Mouse (Mus musculus): ENCODE measurements around the gene C2. TPM values are rescaled to one million over a fixed set of nuclear protein-coding genes. Genes with fewer than 3 reads are reported as not detected.
"Not testable (repeated sequence)": the region's sequence is repeated elsewhere in the genome, so short reads cannot be mapped to it uniquely, and the experiment has no call there.

Gene C2
- polyA plus RNA-seq, 1 experiment from 2014 or later, result 4.0 TPM

DNA sequence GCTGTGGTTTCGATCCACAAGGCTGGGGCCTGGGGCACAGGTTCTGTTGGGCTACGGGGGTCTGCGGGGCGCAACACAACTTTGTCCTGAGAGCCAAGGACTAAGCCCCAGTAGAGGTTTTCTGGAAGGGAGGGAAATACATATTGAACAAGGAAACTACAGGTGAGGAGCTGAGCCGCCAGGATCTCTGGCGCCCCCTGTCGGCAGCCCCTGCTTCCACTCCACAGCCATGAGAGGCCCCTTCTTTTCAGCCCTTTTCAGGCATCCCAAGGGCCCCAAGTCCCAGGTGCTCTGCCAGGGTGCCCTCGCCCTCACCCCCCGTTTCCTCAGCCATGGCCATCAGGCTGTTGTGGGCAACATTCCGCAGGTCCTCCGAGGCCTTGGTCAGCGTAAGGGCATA, 84.3 kb downstream of the C2 start:
- not testable (repeated sequence) for ATAC-seq (ENCODE audit: low read depth); DNase-seq (ENCODE audit: low spot score)
- WGBS, result 67% methylated on average over 12 of the region's 12 CpGs

More for the DNA sequence above, 84.3 kb downstream of the C2 start:
- not testable (repeated sequence) for H3K4me1 ChIP-seq (ENCODE audit: control insufficient read depth, insufficient read depth, low read length); H3K9ac ChIP-seq (ENCODE audit: low read depth, low read length); H3K27me3 ChIP-seq (replicated peaks; ENCODE audit: control insufficient read depth, insufficient read depth, low read length); H3K27ac ChIP-seq (replicated peaks; ENCODE audit: low read depth, low read length); H3K4me2 ChIP-seq (ENCODE audit: low read depth, low read length); H3K9me3 ChIP-seq (ENCODE audit: control insufficient read depth, low read length); H3K36me3 ChIP-seq (ENCODE audit: control insufficient read depth, insufficient read depth, low read length); H3K4me3 ChIP-seq (ENCODE audit: low read depth, low read length)

Small RNA genes within 50 kb of the gene (microRNA-seq; reads per million reads assigned to microRNA genes)
- gene Mir6970 (ENCODE audit: borderline number of aligned reads), result 0.66 reads per million
- 4.0 reads per million, percentile 18 among the genes with 10 or more reads in this experiment for gene Mir6971 (ENCODE audit: borderline number of aligned reads)
- gene Mir6972 (ENCODE audit: borderline number of aligned reads), result not detected

Other genes starting within 250 kb of the C2 start
- 1.8 and 3.1 TPM in 2 replicates for gene Tnxb, start 227.7 kb downstream of the C2 start, polyA plus RNA-seq (2014; fragmentation: Nextera tagmentation; extraction: Ambion mirVana)
- gene C4b, start 154.4 kb downstream of the C2 start, polyA plus RNA-seq (2014; fragmentation: Nextera tagmentation; extraction: Ambion mirVana), result 0.93 and 1.1 TPM in 2 replicates
- not detected in 2 replicates for gene Cyp21a1, start 93.7 kb downstream of the C2 start, polyA plus RNA-seq (2014; fragmentation: Nextera tagmentation; extraction: Ambion mirVana)
- gene Stk19, start 61.3 kb downstream of the C2 start, polyA plus RNA-seq (2014; fragmentation: Nextera tagmentation; extraction: Ambion mirVana), result 21.1 and 21.7 TPM in 2 replicates
- gene Dxo, start 61.2 kb downstream of the C2 start, polyA plus RNA-seq (2014; fragmentation: Nextera tagmentation; extraction: Ambion mirVana), result 53.0 and 54.2 TPM in 2 replicates
- gene Skiv2l, start 48.1 kb downstream of the C2 start, polyA plus RNA-seq (2014; fragmentation: Nextera tagmentation; extraction: Ambion mirVana), result 38.9 and 46.6 TPM in 2 replicates
- gene Nelfe, start 47.9 kb downstream of the C2 start, polyA plus RNA-seq (2014; fragmentation: Nextera tagmentation; extraction: Ambion mirVana), result 85.8 and 99.8 TPM in 2 replicates
- 1.8 and 2.2 TPM in 2 replicates for gene Cfb, start 35.7 kb downstream of the C2 start, polyA plus RNA-seq (2014; fragmentation: Nextera tagmentation; extraction: Ambion mirVana)
- gene Zbtb12, start 18.8 kb downstream of the C2 start, polyA plus RNA-seq (2014; fragmentation: Nextera tagmentation; extraction: Ambion mirVana), result 0.83 and 1.0 TPM in 2 replicates
- gene Gm20547, start 16.2 kb downstream of the C2 start, polyA plus RNA-seq (2014; fragmentation: Nextera tagmentation; extraction: Ambion mirVana), result not detected in 2 replicates
- gene Ehmt2, start 204 bp upstream of the C2 start, polyA plus RNA-seq (2014; fragmentation: Nextera tagmentation; extraction: Ambion mirVana), result 61.0 and 65.7 TPM in 2 replicates
- gene Slc44a4, start 16.2 kb upstream of the C2 start, polyA plus RNA-seq (2014; fragmentation: Nextera tagmentation; extraction: Ambion mirVana), result 0.14 and 0.53 TPM in 2 replicates
- 15.0 and 15.4 TPM in 2 replicates for gene Neu1, start 33.0 kb upstream of the C2 start, polyA plus RNA-seq (2014; fragmentation: Nextera tagmentation; extraction: Ambion mirVana)
- gene Hspa1b, start 61.0 kb upstream of the C2 start, polyA plus RNA-seq (2014; fragmentation: Nextera tagmentation; extraction: Ambion mirVana), result 0.69 and 2.3 TPM in 2 replicates
- gene Gm20481, start 71.6 kb upstream of the C2 start, polyA plus RNA-seq (2014; fragmentation: Nextera tagmentation; extraction: Ambion mirVana), result not detected in 2 replicates
- gene Hspa1a, start 73.9 kb upstream of the C2 start, polyA plus RNA-seq (2014; fragmentation: Nextera tagmentation; extraction: Ambion mirVana), result 7.3 TPM in 2 replicates
- gene Hspa1l, start 74.4 kb upstream of the C2 start, polyA plus RNA-seq (2014; fragmentation: Nextera tagmentation; extraction: Ambion mirVana), result 0.99 and 1.0 TPM in 2 replicates
- 151 and 159 TPM in 2 replicates for gene Lsm2, start 83.6 kb upstream of the C2 start, polyA plus RNA-seq (2014; fragmentation: Nextera tagmentation; extraction: Ambion mirVana)
- 80.3 and 87.7 TPM in 2 replicates for gene Vars, start 102.7 kb upstream of the C2 start, polyA plus RNA-seq (2014; fragmentation: Nextera tagmentation; extraction: Ambion mirVana)
- 0.07 and 0.20 TPM in 2 replicates for gene Vwa7, start 118.3 kb upstream of the C2 start, polyA plus RNA-seq (2014; fragmentation: Nextera tagmentation; extraction: Ambion mirVana)
- 12.2 and 16.5 TPM in 2 replicates for gene Sapcd1, start 129.8 kb upstream of the C2 start, polyA plus RNA-seq (2014; fragmentation: Nextera tagmentation; extraction: Ambion mirVana)
- gene Msh5, start 148.5 kb upstream of the C2 start, polyA plus RNA-seq (2014; fragmentation: Nextera tagmentation; extraction: Ambion mirVana), result 2.5 and 3.4 TPM in 2 replicates
- gene Clic1, start 151.7 kb upstream of the C2 start, polyA plus RNA-seq (2014; fragmentation: Nextera tagmentation; extraction: Ambion mirVana), result 90.9 and 96.9 TPM in 2 replicates
- 291 and 341 TPM in 2 replicates for gene Ddah2, start 160.8 kb upstream of the C2 start, polyA plus RNA-seq (2014; fragmentation: Nextera tagmentation; extraction: Ambion mirVana)
- gene Ly6g6c, start 167.1 kb upstream of the C2 start, polyA plus RNA-seq (2014; fragmentation: Nextera tagmentation; extraction: Ambion mirVana), result 9.5 and 21.2 TPM in 2 replicates
- gene Mpig6b, start 167.9 kb upstream of the C2 start, polyA plus RNA-seq (2014; fragmentation: Nextera tagmentation; extraction: Ambion mirVana), result 0.55 and 0.96 TPM in 2 replicates
- 9.4 and 11.8 TPM in 2 replicates for gene Ly6g6e, start 178.6 kb upstream of the C2 start, polyA plus RNA-seq (2014; fragmentation: Nextera tagmentation; extraction: Ambion mirVana)
- 0.46 and 1.4 TPM in 2 replicates for gene Ly6g6d, start 179.8 kb upstream of the C2 start, polyA plus RNA-seq (2014; fragmentation: Nextera tagmentation; extraction: Ambion mirVana)
- gene Ly6g6f, start 187.3 kb upstream of the C2 start, polyA plus RNA-seq (2014; fragmentation: Nextera tagmentation; extraction: Ambion mirVana), result 0.18 TPM in 1 of 2 replicates, not detected in the other
- 77.2 and 92.3 TPM in 2 replicates for gene Abhd16a, start 191.0 kb upstream of the C2 start, polyA plus RNA-seq (2014; fragmentation: Nextera tagmentation; extraction: Ambion mirVana)
- not detected in 2 replicates for gene Ly6g5c, start 210.0 kb upstream of the C2 start, polyA plus RNA-seq (2014; fragmentation: Nextera tagmentation; extraction: Ambion mirVana)
- gene Ly6g5b, start 217.2 kb upstream of the C2 start, polyA plus RNA-seq (2014; fragmentation: Nextera tagmentation; extraction: Ambion mirVana), result 0.41 and 0.70 TPM in 2 replicates
- gene Gpank1, start 223.2 kb upstream of the C2 start, polyA plus RNA-seq (2014; fragmentation: Nextera tagmentation; extraction: Ambion mirVana), result 13.0 and 13.4 TPM in 2 replicates
- 277 and 279 TPM in 2 replicates for gene Csnk2b, start 223.8 kb upstream of the C2 start, polyA plus RNA-seq (2014; fragmentation: Nextera tagmentation; extraction: Ambion mirVana)
- gene D17H6S53E, start 228.1 kb upstream of the C2 start, polyA plus RNA-seq (2014; fragmentation: Nextera tagmentation; extraction: Ambion mirVana), result 5.6 and 6.0 TPM in 2 replicates
- gene Apom, start 233.8 kb upstream of the C2 start, polyA plus RNA-seq (2014; fragmentation: Nextera tagmentation; extraction: Ambion mirVana), result 0.28 TPM in 1 of 2 replicates, not detected in the other
- gene Bag6, start 236.9 kb upstream of the C2 start, polyA plus RNA-seq (2014; fragmentation: Nextera tagmentation; extraction: Ambion mirVana), result 72.2 and 77.3 TPM in 2 replicates

All from embryonic facial prominence, embryonic 14.5 days (tissue).